Mouse (Mus musculus): ENCODE results near the gene Ly86. TPM values are rescaled to one million over a fixed set of nuclear protein-coding genes. Genes with fewer than 3 reads are reported as not detected.

Gene Ly86
- polyA plus RNA-seq (2014; fragmentation: Illumina TruSeq; extraction: RNeasy Lipid Tissue Mini Kit (QIAGEN cat#74804); ENCODE audit: low read depth, low replicate concordance) = 5.3 TPM

DNA sequence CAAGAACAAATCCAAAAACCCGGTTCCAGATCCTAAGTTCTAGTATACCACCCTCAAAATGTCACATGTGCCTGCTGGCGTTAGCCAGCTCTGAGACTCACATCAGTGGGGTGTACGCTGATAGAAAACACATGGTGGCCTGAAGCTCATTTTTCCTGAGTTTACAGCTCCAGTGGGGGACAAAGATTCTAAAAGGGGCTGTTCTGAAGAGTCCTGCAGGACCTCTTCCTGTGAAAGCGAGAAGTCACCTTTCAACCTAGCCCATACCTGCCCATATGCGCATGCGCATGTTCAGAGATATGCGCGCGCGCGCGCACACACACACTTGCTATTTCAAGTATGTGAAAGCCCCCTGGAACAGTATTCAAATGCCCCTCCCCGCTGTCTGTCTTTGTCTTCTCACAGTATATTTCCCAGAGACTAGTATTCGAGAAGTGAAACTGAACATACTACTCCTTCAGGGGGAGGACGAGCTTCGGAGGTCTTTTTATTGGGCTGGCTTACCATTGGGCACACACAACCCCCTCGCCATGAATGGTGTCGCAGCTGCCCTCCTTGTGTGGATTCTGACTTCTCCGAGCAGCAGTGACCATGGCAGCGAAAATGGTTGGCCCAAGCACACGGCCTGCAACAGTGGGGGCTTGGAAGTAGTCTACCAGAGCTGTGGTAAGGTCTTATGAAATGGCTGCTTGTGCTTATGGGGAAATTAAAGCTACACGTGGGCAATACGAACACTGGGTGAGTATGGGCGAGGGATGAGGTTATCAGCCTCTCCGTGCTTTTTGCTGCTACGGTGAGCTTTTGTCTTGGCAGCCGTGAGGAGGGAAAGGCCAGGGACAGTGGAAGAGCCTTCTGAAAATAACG is at the start of gene Ly86:
Gene Ly86 (plus strand): TSS at position 300 of the 864 bp plus-strand sequence.

